Mouse (Mus musculus) G1E (cell line): ENCODE results near the gene Bcar1. TPM values are rescaled to one million over a fixed set of nuclear protein-coding genes. Genes with fewer than 3 reads are reported as not detected.

Source experiments
- ATAC-seq: 2 replicates; pipeline ENCODE4 v1.8.0; 2016; ENCODE audit warnings: mild to moderate bottlenecking; ENCODE audit not compliant: insufficient number of reproducible peaks, poor library complexity, low FRiP score, severe bottlenecking; ENCODE audit errors: extremely low read depth
- DNase-seq: peaks from one replicate; pipeline ENCODE4 v3.0.0; 2012; ENCODE audit warnings: low spot score
- H3K27me3 ChIP-seq: 2 replicates; pipeline ENCODE4 v1.6.1; 2012; ENCODE audit warnings: mild to moderate bottlenecking, low read length, inconsistent platforms; ENCODE audit not compliant: insufficient read depth
- H3K36me3 ChIP-seq: replicated peaks from 2 replicates; pipeline ENCODE3; 2012; ENCODE audit warnings: mild to moderate bottlenecking, inconsistent platforms
- H3K4me1 ChIP-seq: 2 replicates; pipeline ENCODE4 v1.6.1; 2012; ENCODE audit warnings: low read depth, low read length, inconsistent platforms, mixed read lengths; ENCODE audit not compliant: insufficient read depth
- H3K4me3 ChIP-seq: 2 replicates; pipeline ENCODE4 v1.5.1; 2012; ENCODE audit warnings: low read depth, mild to moderate bottlenecking, inconsistent platforms, low read length, moderate library complexity, mixed read lengths
- H3K9me3 ChIP-seq: replicated peaks from 2 replicates; pipeline ENCODE4 v1.6.1; 2012; ENCODE audit warnings: inconsistent platforms
- CTCF ChIP-seq: IDR thresholded peaks from 2 replicates; pipeline ENCODE4 v1.5.1; 2012; ENCODE audit warnings: low read depth, low read length, inconsistent platforms, mixed read lengths
- GATA1 ChIP-seq: IDR thresholded peaks from 2 replicates; pipeline ENCODE4 v1.6.1; 2012; ENCODE audit warnings: borderline replicate concordance, low read length, inconsistent platforms, mixed read lengths
- GATA2 ChIP-seq: IDR thresholded peaks from 2 replicates; pipeline ENCODE4 v1.6.1; 2012; ENCODE audit warnings: low read depth, low read length, inconsistent platforms, borderline replicate concordance
- POLR2AphosphoS5 ChIP-seq: IDR thresholded peaks from 2 replicates; pipeline ENCODE4 v1.6.1; 2012; ENCODE audit warnings: low read depth, low read length, inconsistent platforms; ENCODE audit not compliant: insufficient replicate concordance
- TAL1 ChIP-seq: conservative IDR thresholded peaks from 2 replicates; pipeline ENCODE4 v1.6.1; 2012; ENCODE audit warnings: low read depth, low read length, inconsistent platforms, mixed read lengths
- polyA plus RNA-seq: library from polyadenylated mRNA; stranded (reverse); fragments of >175 nt; gene quantifications from 2 replicates; pipeline ENCODE4 v1.2.3, GENCODE M21; 2012
- total RNA-seq, 2 experiments: library from RNA; stranded (forward) in 1 of 2; stranded (reverse) in 1 of 2; fragments of 200-1000 nt in 1 of 2; fragments of >200 nt in 1 of 2; fragmentation: Nextera tagmentation in 1 of 2; gene quantifications; 2 replicates each; pipeline ENCODE4 v1.2.3; 2014 to 2017

Bcar1 gene
- total and polyA plus RNA-seq, 3 experiments: 0.39 to 1.1 (median 1.0) TPM

GRCm38 (mm10) chr8:111720115-111720544 is 23.5 kb downstream of the Bcar1 start:
- no peaks in the 10 kb centered on the region for H3K36me3 ChIP-seq
- DNase-seq: no peak
- no peak for ATAC-seq

GRCm38 (mm10) chr8:111718937-111719336 is 24.7 kb downstream of the Bcar1 start:
- H3K4me3 ChIP-seq: no peak overlapping the region
- TF ChIP-seq POLR2AphosphoS5 (no peak), CTCF (no peak), TAL1 (no peak), GATA2 (no peak), GATA1 (no peak)
- peaks cover 8% of the 10 kb centered on the region; the same call in 1 of the 2 replicates for H3K4me1 ChIP-seq
- no peak for DNase-seq
- ATAC-seq: no peak
- H3K9me3 ChIP-seq: no peaks in the 10 kb centered on the region
- H3K36me3 ChIP-seq: no peaks in the 10 kb centered on the region
- peaks cover 41% of the 10 kb centered on the region for H3K27me3 ChIP-seq

More at GRCm38 (mm10) chr8:111720115-111720544, 23.5 kb downstream of the Bcar1 start:
- Histone ChIP-seq H3K9me3 (no peaks in the 10 kb centered on the region), H3K4me3 (no peak overlapping the region), H3K4me1 (peaks cover 8% of the 10 kb centered on the region; the same call in 1 of the 2 replicates), H3K27me3 (peaks cover 49% of the 10 kb centered on the region)
- no peak for TF ChIP-seq GATA1
- TF ChIP-seq CTCF: no peak
- TF ChIP-seq TAL1: no peak
- no peak for TF ChIP-seq GATA2
- TF ChIP-seq POLR2AphosphoS5: no peak

GRCm38 (mm10) chr8:111717866-111718265 is 25.7 kb downstream of the Bcar1 start:
- ATAC-seq: no peak
- peaks cover 45% of the 10 kb centered on the region for H3K27me3 ChIP-seq
- H3K9me3 ChIP-seq: no peaks in the 10 kb centered on the region
- no peak for TF ChIP-seq CTCF
- no peak for TF ChIP-seq POLR2AphosphoS5
- TF ChIP-seq GATA2: no peak
- no peak for TF ChIP-seq GATA1
- no peak for TF ChIP-seq TAL1
- DNase-seq: no peak
- peaks cover 8% of the 10 kb centered on the region; the same call in 1 of the 2 replicates for H3K4me1 ChIP-seq
- H3K4me3 ChIP-seq: no peak overlapping the region
- H3K36me3 ChIP-seq: no peaks in the 10 kb centered on the region

GRCm38 (mm10) chr8:111717488-111717792 is 26.2 kb downstream of the Bcar1 start:
- Histone ChIP-seq H3K36me3 (no peaks in the 10 kb centered on the region), H3K4me1 (peaks cover 8% of the 10 kb centered on the region; the same call in 1 of the 2 replicates), H3K27me3 (peaks cover 45% of the 10 kb centered on the region), H3K9me3 (no peaks in the 10 kb centered on the region), H3K4me3 (no peak overlapping the region)
- no peak for ATAC-seq
- DNase-seq: no peak
- TF ChIP-seq GATA2: no peak
- no peak for TF ChIP-seq TAL1
- no peak for TF ChIP-seq POLR2AphosphoS5
- TF ChIP-seq GATA1: no peak
- no peak for TF ChIP-seq CTCF

GRCm38 (mm10) chr8:111716603-111717487 is 26.8 kb downstream of the Bcar1 start:
- ATAC-seq: no peak
- Histone ChIP-seq H3K27me3 (peaks cover 51% of the 10 kb centered on the region), H3K9me3 (no peaks in the 10 kb centered on the region), H3K4me3 (no peak overlapping the region), H3K36me3 (no peaks in the 10 kb centered on the region), H3K4me1 (peaks cover 10% of the 10 kb centered on the region; the same call in 1 of the 2 replicates)
- no peak for DNase-seq
- TF ChIP-seq TAL1: no peak
- no peak for TF ChIP-seq GATA2
- no peak for TF ChIP-seq GATA1
- TF ChIP-seq CTCF: no peak
- no peak for TF ChIP-seq POLR2AphosphoS5

- DNase-seq (no peak), ATAC-seq (no peak)
- H3K36me3 ChIP-seq: no peaks in the 10 kb centered on the region
- no peak overlapping the region for H3K4me3 ChIP-seq
- peaks cover 10% of the 10 kb centered on the region; the same call in 1 of the 2 replicates for H3K4me1 ChIP-seq
- no peaks in the 10 kb centered on the region for H3K9me3 ChIP-seq
- H3K27me3 ChIP-seq: peaks cover 52% of the 10 kb centered on the region
- no peak for TF ChIP-seq POLR2AphosphoS5
- no peak for TF ChIP-seq CTCF
- no peak for TF ChIP-seq GATA2
- no peak for TF ChIP-seq TAL1
- no peak for TF ChIP-seq GATA1
Observed at GRCm38 (mm10) chr8:111715514-111715913, 28.1 kb downstream of the Bcar1 start.
